Mouse (Mus musculus) limb, embryonic 11.5 days (tissue): ENCODE data around the gene Mthfsd. TPM values are rescaled to one million over a fixed set of nuclear protein-coding genes. Genes with fewer than 3 reads are reported as not detected.
"Not testable (repeated sequence)": the region's sequence is repeated elsewhere in the genome, so short reads cannot be mapped to it uniquely, and the experiment has no call there.

Source experiments
- ATAC-seq: fragments of 200-750 bp; cut with Nextera tagmentation; 2 replicates; pipeline ENCODE4 v1.8.0; 2017; ENCODE audit warnings: low read depth; ENCODE audit not compliant: insufficient number of reproducible peaks, low FRiP score, low TSS enrichment
- DNase-seq: peaks from one replicate; pipeline ENCODE4 v3.0.0-alpha.2; 2015; ENCODE audit warnings: low spot score
- H3K27ac ChIP-seq: fragments of 300-500 bp; sonication (generic); replicated peaks from 2 replicates; pipeline ENCODE4 v1.5.1; 2014; ENCODE audit warnings: low read depth, mild to moderate bottlenecking, low read length
- H3K27me3 ChIP-seq: fragments of 300-500 bp; sonication (generic); 2 replicates; pipeline ENCODE4 v1.6.1; 2014; ENCODE audit warnings: mild to moderate bottlenecking, low read length, mixed read lengths; ENCODE audit not compliant: control insufficient read depth, insufficient read depth
- H3K36me3 ChIP-seq: fragments of 300-500 bp; sonication (generic); 2 replicates; pipeline ENCODE4 v1.6.1; 2014; ENCODE audit warnings: mild to moderate bottlenecking, low read length, moderate library complexity, mixed read lengths; ENCODE audit not compliant: control insufficient read depth, insufficient read depth
- H3K4me1 ChIP-seq: fragments of 300-500 bp; sonication (generic); 2 replicates; pipeline ENCODE4 v1.6.1; 2014; ENCODE audit warnings: low read length, mixed read lengths; ENCODE audit not compliant: control insufficient read depth, insufficient read depth
- H3K4me2 ChIP-seq: fragments of 300-500 bp; sonication (generic); 2 replicates; pipeline ENCODE4 v1.6.1; 2014; ENCODE audit warnings: low read depth, mild to moderate bottlenecking, moderate library complexity; ENCODE audit not compliant: severe bottlenecking
- H3K4me3 ChIP-seq: fragments of 300-500 bp; sonication (generic); 2 replicates; pipeline ENCODE4 v1.5.1; 2014; ENCODE audit warnings: low read depth, low read length
- H3K9ac ChIP-seq: fragments of 300-500 bp; sonication (generic); 2 replicates; pipeline ENCODE4 v1.6.1; 2014; ENCODE audit warnings: mild to moderate bottlenecking, low read length
- H3K9me3 ChIP-seq: fragments of 300-500 bp; sonication (generic); 2 replicates; pipeline ENCODE4 v1.6.1; 2016; ENCODE audit warnings: low read length; ENCODE audit not compliant: control insufficient read depth
- WGBS: fragments of 180-500 bp; shearing (Covaris S2); extraction: QIAGEN DNeasy Blood & Tissue Kit; methylation state at CpG from one replicate; pipeline ENCODE4 v1.1.7; 2014; 5-methylcytosine and 5-hydroxymethylcytosine counted together
- polyA plus RNA-seq: library from polyadenylated mRNA; unstranded; fragments of >200 nt; fragmentation: Nextera tagmentation; extraction: Ambion mirVana; gene quantifications from 2 replicates; pipeline ENCODE4 v1.2.1, GENCODE M21; 2014

Mthfsd gene
- polyA plus RNA-seq: 61.9 and 64.6 TPM in 2 replicates

DNA sequence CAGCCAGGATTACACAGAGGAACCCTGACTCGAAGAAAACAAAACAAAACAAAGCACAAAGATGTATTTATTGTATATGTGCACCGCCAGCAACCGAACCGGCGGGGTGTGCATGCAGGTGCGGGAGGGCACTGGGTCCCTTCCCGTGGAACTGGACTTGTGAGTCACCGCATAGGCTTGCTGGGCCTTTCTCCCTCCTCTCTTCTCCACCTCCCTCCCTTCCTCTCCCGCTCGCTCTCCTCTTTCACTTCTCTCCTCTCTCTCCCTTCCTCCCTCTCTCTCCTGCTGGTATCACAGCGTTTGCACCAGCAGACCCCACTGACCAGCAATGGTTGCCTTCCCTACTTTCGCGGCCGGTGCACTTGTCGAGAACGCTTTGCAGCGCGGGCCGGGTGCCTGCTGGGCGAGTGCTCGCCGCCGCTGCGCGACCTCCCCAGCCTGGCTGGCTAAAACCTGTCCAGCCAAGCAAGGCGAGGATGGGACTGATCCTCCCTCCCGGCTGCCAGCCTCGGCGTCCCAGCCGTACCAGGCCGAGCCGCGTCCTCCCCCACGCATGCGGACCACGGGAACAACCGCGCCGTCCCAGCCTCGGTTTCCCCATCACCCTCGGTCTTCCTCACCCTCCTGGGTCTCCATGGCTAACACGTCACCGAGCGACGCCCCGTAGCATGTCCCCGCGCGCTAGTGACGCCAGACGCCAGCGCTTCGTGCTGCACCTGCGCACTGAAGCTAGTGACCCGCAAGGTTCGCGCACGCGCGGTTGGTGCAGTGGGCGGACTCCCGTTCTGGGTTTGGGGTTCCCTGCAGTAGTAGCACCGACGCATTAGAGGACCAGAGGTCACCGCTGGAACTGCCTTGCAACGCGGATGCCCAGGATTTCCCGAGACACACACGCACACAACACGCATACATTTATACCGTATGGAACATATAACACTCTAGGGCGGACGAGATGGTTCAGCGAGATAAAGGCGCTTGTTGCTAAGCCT lies at the start of gene Mthfsd:
Mthfsd (minus strand) TSS at position 725 of the 989 bp plus-strand sequence.
- Histone ChIP-seq H3K9ac (peak within 1 kb of the TSS; percentile 82), H3K4me1 (peaks cover 6% of the 10 kb centered on the region), H3K27me3 (no peaks in the 10 kb centered on the region), H3K27ac (no peak within 1 kb of the TSS), H3K4me2 (peak within 1 kb of the TSS; percentile 72), H3K9me3 (no peaks in the 10 kb centered on the region), H3K36me3 (peaks cover 4% of the 10 kb centered on the region; the same call in 1 of the 2 replicates), H3K4me3 (peak within 1 kb of the TSS; percentile 74)
- peak; percentile 99 for DNase-seq
- ATAC-seq: peak; percentile 84
- WGBS: 2% methylated on average over 75 of the region's 75 CpGs

DNA sequence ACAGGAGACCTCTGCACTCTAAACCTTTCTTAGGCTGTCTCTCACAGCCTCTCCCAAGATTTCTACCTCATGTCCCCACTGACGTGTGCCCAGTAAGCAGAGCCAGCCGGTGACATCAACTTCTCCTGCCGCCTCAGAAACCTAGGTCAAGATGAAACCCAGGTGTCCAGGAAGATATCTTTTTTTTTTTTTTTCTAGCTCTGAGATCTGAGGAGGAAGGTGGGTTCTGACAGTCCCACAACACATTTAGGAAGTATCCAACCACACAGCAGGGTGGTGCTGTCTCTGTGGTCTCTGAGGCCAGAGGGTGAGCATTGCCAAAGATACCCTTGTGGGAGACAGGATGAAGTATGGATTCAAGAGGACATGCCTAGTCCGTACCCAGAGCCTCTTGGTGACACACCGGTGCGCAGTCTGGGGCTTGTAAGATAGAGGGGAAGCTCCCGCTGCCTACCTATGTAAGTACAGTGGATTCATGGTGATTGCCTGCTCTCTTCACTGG lies 48.8 kb upstream of the Mthfsd start:
- ATAC-seq (no peak), DNase-seq (no peak)
- no peak overlapping the region for H3K4me3 ChIP-seq
- H3K36me3 ChIP-seq: no peaks in the 10 kb centered on the region
- no peak overlapping the region for H3K9ac ChIP-seq
- H3K27me3 ChIP-seq: 0 out of 2 replicates have a peak, but pooled peaks cover 2% of the 10 kb centered on the region
- H3K4me1 ChIP-seq: no peaks in the 10 kb centered on the region
- 90% methylated on average over 7 of the region's 7 CpGs for WGBS
- no peaks in the 10 kb centered on the region for H3K9me3 ChIP-seq
- no peak overlapping the region for H3K27ac ChIP-seq
- no peak overlapping the region for H3K4me2 ChIP-seq

DNA sequence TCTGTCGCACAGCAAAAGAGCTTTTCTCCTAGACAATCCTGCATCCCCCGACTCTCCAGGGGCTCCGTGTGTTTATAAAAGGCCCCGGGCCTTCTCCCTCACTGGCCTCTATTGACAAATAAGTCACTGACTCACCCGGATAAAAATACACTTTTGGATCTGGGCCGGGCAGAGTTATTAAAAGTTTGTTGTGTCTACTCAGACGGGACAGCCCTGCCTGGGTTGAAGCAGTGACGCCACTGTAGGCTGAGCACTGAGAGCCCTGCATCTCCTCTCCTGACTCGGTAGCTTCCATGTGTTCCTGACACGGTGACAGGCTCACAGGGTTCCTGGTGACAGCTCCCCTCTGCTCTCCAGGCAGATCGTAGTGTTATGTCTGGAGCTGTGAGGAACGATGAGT lies 44.2 kb upstream of the Mthfsd start:
- H3K9me3 ChIP-seq: no peaks in the 10 kb centered on the region
- DNase-seq: no peak
- no peak overlapping the region for H3K9ac ChIP-seq
- peaks cover 7% of the 10 kb centered on the region for H3K4me1 ChIP-seq
- H3K4me3 ChIP-seq: no peak overlapping the region
- no peaks in the 10 kb centered on the region for H3K36me3 ChIP-seq
- WGBS: 65% methylated on average over 12 of the region's 12 CpGs
- no peak overlapping the region for H3K27ac ChIP-seq
- ATAC-seq: no peak
- no peak overlapping the region for H3K4me2 ChIP-seq
- H3K27me3 ChIP-seq: 0 out of 2 replicates have a peak, but pooled peaks cover 2% of the 10 kb centered on the region

GRCm38 (mm10) chr8:121148573-121149083 lies 40.4 kb upstream of the Mthfsd start:
- no peaks in the 10 kb centered on the region for H3K27me3 ChIP-seq
- no peaks in the 10 kb centered on the region for H3K9me3 ChIP-seq
- no peak overlapping the region for H3K9ac ChIP-seq
- H3K27ac ChIP-seq: no peak overlapping the region
- ATAC-seq (0 out of 2 replicates have a peak, but pooled peaks have one; percentile 39), DNase-seq (peak; percentile 64)
- no peak overlapping the region for H3K4me3 ChIP-seq
- H3K36me3 ChIP-seq: no peaks in the 10 kb centered on the region
- H3K4me2 ChIP-seq: peak overlapping the region; percentile 28; the same call in 1 of the 2 replicates
- WGBS: 3% methylated on average over 8 of the region's 8 CpGs
- H3K4me1 ChIP-seq: peaks cover 7% of the 10 kb centered on the region

DNA sequence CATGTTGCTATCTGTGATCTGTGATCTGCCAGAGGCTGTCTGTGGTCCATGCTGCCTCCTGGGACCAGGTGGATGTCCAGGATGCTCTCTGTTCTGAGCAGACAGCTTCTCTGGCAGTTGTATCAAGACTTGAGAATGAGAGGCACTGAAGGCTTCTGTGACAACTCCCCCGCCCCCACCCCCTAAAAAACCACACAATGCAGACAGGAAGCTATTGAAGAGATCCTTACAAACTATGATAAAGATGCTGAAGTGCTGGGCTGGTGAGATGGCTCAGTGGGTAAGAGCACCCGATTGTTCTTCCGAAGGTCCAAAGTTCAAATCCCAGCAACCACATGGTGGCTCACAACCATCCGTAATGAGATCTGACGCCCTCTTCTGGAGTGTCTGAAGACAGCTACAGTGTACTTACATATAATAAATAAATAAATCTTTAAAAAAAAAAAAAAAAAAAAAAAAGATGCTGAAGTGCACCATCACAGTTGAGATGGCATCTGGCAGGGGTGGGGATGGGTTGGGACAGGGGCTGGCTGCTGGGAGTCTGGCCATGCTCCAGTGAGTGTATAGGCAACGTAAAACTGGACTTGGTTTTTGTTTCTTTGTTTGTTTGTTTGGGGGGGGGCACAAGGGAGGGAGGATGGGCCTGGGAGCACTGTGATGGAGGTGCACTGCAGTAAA lies 37.4 kb upstream of the Mthfsd start:
- not testable (repeated sequence) for DNase-seq, H3K27me3 ChIP-seq, H3K9me3 ChIP-seq, H3K4me3 ChIP-seq, H3K4me1 ChIP-seq, H3K27ac ChIP-seq, H3K9ac ChIP-seq, H3K36me3 ChIP-seq, H3K4me2 ChIP-seq, ATAC-seq
- WGBS: 78% methylated on average over 4 of the region's 6 CpGs

DNA sequence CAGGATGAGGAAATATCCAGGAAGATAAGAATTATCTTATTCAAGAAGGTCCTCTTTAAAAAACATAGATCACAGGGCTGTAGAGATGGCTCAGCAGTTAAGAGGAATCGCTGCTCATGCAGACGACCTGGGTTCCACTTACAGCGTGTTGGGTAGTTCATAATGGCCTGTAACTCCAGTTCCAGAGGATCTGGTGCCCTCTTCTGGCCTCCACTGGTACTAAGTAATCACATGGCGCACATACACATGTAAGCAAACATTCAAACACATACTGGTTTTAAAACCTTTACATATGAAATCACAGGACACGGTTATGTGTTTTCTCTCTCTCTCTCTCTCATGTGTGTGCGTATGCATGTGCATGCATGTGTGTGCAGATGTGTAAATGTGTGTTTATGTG lies 28.7 kb upstream of the Mthfsd start:
- peaks cover 5% of the 10 kb centered on the region; the same call in 1 of the 2 replicates for H3K27me3 ChIP-seq
- 93% methylated on average over 6 of the region's 6 CpGs for WGBS
- no peak for DNase-seq
- no peak overlapping the region for H3K4me3 ChIP-seq
- ATAC-seq: no peak
- H3K36me3 ChIP-seq: no peaks in the 10 kb centered on the region
- H3K9ac ChIP-seq: no peak overlapping the region
- H3K4me1 ChIP-seq: no peaks in the 10 kb centered on the region
- no peak overlapping the region for H3K4me2 ChIP-seq
- H3K9me3 ChIP-seq: no peaks in the 10 kb centered on the region; the same call in 1 of the 2 replicates
- H3K27ac ChIP-seq: no peak overlapping the region

GRCm38 (mm10) chr8:121134512-121134911 lies 26.3 kb upstream of the Mthfsd start:
- DNase-seq: no peak
- no peaks in the 10 kb centered on the region for H3K36me3 ChIP-seq
- no peak overlapping the region for H3K27ac ChIP-seq
- peaks cover 18% of the 10 kb centered on the region for H3K27me3 ChIP-seq
- no peaks in the 10 kb centered on the region for H3K4me1 ChIP-seq
- H3K4me2 ChIP-seq: no peak overlapping the region
- no peaks in the 10 kb centered on the region; the same call in 1 of the 2 replicates for H3K9me3 ChIP-seq
- no peak for ATAC-seq
- no peak overlapping the region for H3K9ac ChIP-seq
- WGBS: 83% methylated on average over 11 of the region's 11 CpGs
- no peak overlapping the region for H3K4me3 ChIP-seq

DNA sequence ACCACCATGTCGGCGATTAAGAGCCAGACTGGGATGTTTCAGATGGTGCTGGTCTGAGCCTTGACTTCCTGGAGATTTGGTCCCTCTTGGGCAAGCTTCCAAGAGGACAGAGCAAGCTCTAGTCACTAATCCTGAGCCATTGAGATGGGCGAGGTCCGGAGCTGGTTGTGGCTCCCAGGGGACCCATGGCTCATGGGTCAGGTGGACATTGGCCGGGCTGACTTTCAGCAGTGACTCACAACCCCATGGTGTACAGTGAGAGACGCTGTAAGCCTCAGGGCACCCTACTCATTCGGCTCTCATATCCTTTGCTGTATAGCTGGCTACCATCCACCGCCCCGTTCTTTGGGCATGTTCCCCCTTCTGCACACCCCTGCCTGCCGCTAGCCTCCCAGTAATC lies 25.9 kb upstream of the Mthfsd start:
- H3K27me3 ChIP-seq: peaks cover 22% of the 10 kb centered on the region
- H3K9me3 ChIP-seq: no peaks in the 10 kb centered on the region; the same call in 1 of the 2 replicates
- WGBS: 88% methylated on average over 10 of the region's 10 CpGs
- no peaks in the 10 kb centered on the region for H3K4me1 ChIP-seq
- H3K36me3 ChIP-seq: no peaks in the 10 kb centered on the region
- no peak overlapping the region for H3K9ac ChIP-seq
- H3K4me3 ChIP-seq: no peak overlapping the region
- DNase-seq (no peak), ATAC-seq (no peak)
- no peak overlapping the region for H3K27ac ChIP-seq
- no peak overlapping the region for H3K4me2 ChIP-seq
